Mouse (Mus musculus) kidney, postnatal 4 days (tissue): ENCODE measurements around the gene Hlx.

Experiments
- DNase-seq, 2 experiments: peaks; one replicate each; pipeline ENCODE4 v3.0.0; 2021; ENCODE audit warnings: mixed read lengths in 2 of 2

Gene Hlx

GRCm38 (mm10) chr1:184715693-184716092 is 16.7 kb downstream of the Hlx start:
- no peak for DNase-seq

- no peak for DNase-seq
Observed at GRCm38 (mm10) chr1:184714515-184714914, 17.9 kb downstream of the Hlx start.

GRCm38 (mm10) chr1:184713716-184714115 is 18.7 kb downstream of the Hlx start:
- DNase-seq: no peak

GRCm38 (mm10) chr1:184707532-184708248 is 24.7 kb downstream of the Hlx start:
- DNase-seq: no peak

- no peak for DNase-seq
Observed at GRCm38 (mm10) chr1:184704901-184705300, 27.5 kb downstream of the Hlx start.

GRCm38 (mm10) chr1:184699295-184699694 is 33.1 kb downstream of the Hlx start:
- no peak for DNase-seq

GRCm38 (mm10) chr1:184695451-184695850 is 37.0 kb downstream of the Hlx start:
- DNase-seq: no peak

- DNase-seq: no peak
Observed at GRCm38 (mm10) chr1:184692204-184692904, 40.1 kb downstream of the Hlx start.

- DNase-seq: no peak
Observed at GRCm38 (mm10) chr1:184691240-184691639, 41.2 kb downstream of the Hlx start.

- DNase-seq: no peak
Observed at GRCm38 (mm10) chr1:184688026-184688425, 44.4 kb downstream of the Hlx start.

GRCm38 (mm10) chr1:184687512-184687911 is 44.9 kb downstream of the Hlx start:
- DNase-seq: no peak

GRCm38 (mm10) chr1:184683541-184683940 is 48.9 kb downstream of the Hlx start:
- DNase-seq: no peak

- no peak for DNase-seq
Observed at GRCm38 (mm10) chr1:184679416-184679965, 52.9 kb downstream of the Hlx start.

- DNase-seq: no peak
Observed at GRCm38 (mm10) chr1:184677641-184678040, 54.8 kb downstream of the Hlx start.
